Mouse (Mus musculus) splenic B cell, adult 2 months (primary cell): Measurements from ENCODE around the gene 1700003E16Rik.
A peak's percentile ranks its signal among the peaks of the same experiment; 100 is the strongest.

Experiments
- DNase-seq: peaks from one replicate; pipeline ENCODE4 v3.0.0-alpha.2; 2011; ENCODE audit warnings: low read depth, low spot score
- H3K27me3 ChIP-seq: 2 replicates; pipeline ENCODE4 v1.6.1; 2012; ENCODE audit warnings: mild to moderate bottlenecking, low read length, moderate library complexity, mixed read lengths; ENCODE audit not compliant: control insufficient read depth, poor library complexity, insufficient read depth, severe bottlenecking
- H3K36me3 ChIP-seq: 2 replicates; pipeline ENCODE4 v1.6.1; 2012; ENCODE audit warnings: mild to moderate bottlenecking, low read length, moderate library complexity, mixed read lengths; ENCODE audit not compliant: control insufficient read depth, poor library complexity, insufficient read depth, severe bottlenecking

The 1700003E16Rik gene

GRCm38 (mm10) chr6:83161442-83161841, 5.2 kb downstream of the 1700003E16Rik start:
- no peaks in the 10 kb centered on the region for H3K36me3 ChIP-seq
- no peak for DNase-seq
- H3K27me3 ChIP-seq: 0 out of 2 replicates have a peak, but pooled peaks cover 6% of the 10 kb centered on the region

DNA sequence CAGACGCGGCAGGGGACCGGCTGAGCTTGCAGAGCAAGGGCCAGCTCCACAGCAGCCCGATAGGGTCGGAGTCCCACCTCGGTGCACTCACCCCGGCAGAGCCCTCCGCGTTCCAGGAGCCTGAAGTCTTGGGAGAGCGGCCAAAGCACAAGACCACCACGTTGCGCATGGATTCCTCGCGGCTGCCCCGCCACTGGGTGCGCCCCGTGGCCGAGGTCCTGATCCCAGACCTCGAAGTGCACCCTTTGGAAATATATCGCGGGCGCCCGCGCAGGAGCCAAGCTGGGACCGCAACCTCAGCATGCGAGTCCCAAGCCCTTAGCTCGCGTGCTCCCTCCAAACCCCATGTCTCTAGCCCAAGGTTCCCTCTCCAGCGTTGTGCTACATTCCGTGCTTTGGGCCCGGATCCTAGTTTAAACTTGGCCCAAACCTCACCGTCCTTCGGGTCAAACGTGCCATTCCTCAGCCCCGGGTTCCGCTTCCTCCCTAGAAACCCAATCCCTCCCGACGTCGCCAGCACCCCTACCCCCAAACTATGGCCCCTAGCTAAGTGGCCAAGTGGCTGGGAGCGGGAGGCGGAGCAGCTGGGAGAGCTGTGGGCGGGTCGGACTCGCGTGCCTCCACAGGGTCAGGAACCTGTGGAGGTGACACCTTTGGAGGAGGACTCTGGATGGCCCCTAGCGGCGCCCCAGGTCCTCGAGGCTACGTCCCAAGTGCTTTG, 5.9 kb downstream of the 1700003E16Rik start:
- 0 out of 2 replicates have a peak, but pooled peaks cover 6% of the 10 kb centered on the region for H3K27me3 ChIP-seq
- DNase-seq: no peak
- no peaks in the 10 kb centered on the region for H3K36me3 ChIP-seq

DNA sequence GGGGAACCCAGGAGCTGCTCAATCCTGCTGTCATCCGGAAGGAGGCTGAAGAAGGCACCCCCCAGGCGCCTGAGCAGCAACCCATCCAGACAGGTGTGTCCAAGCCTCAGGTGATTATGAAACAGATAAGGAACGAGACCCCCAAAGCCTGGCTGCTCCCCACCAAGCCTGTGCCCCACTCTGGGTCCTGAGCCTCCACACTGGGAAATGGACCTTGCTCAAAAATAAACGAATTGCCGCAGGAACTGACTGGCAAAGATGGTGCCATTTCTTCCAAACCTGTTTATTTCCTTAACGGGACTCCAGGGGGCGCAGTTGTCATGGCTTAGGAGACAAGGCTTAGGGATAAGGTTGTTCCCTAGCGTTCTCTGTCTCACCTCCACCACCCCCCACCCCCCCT, 6.5 kb downstream of the 1700003E16Rik start:
- DNase-seq: peak; percentile 72
- H3K36me3 ChIP-seq: no peaks in the 10 kb centered on the region
- H3K27me3 ChIP-seq: 0 out of 2 replicates have a peak, but pooled peaks cover 6% of the 10 kb centered on the region

DNA sequence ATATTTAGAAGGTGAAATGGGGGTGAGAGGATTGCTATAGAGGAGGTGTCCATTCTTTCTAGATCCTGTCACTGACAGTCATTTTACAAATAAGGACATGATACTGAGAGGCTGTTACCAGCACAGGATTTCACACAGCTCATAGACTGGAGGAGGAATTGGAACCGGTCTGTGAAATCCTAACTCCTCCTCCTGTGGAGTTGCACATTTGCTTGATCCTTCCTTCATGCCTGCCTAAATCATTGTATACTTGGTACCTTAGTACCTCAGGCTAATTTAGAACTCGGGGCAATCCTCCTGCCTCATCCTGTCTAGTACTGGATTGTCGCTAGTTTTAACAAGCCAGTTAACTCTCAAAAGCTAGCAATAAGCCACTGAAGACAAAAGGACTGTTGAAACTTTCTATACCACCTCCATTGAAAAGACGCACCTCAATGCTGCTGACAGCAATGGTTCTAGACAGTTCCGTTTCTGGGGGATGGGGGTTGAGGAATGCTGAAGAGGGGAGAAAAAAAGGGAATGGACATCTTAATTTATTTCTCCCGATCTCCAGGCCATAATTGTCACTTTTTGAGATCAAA, 8.9 kb downstream of the 1700003E16Rik start:
- H3K27me3 ChIP-seq: 0 out of 2 replicates have a peak, but pooled peaks cover 6% of the 10 kb centered on the region
- DNase-seq: no peak
- H3K36me3 ChIP-seq: no peaks in the 10 kb centered on the region

- DNase-seq: peak; percentile 96
- H3K36me3 ChIP-seq: no peaks in the 10 kb centered on the region
- H3K27me3 ChIP-seq: 0 out of 2 replicates have a peak, but pooled peaks cover 6% of the 10 kb centered on the region
Measured at GRCm38 (mm10) chr6:83165607-83166242, 9.5 kb downstream of the 1700003E16Rik start, which contains the start of gene Dctn1. Dctn1 (plus strand) TSS chr6:83165920.

DNA sequence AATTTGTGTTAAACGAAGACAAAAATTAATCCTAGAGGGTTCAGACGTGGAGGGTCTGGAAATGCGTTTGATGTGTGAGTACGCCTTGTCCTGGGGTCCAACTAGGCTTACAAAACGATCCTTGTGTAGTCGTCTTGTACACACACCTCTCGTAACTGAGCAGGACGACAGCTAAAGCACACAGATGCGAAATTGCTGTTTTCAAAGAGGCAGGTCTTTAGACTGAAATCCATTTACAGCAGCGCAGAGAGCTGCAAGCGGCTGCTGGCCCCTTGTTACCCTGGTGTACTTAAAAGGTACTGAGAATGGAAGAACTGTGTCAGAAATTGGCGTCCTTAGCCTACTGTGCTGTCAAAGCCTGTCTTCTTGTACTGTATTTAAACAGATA, 10.0 kb downstream of the 1700003E16Rik start:
- 0 out of 2 replicates have a peak, but pooled peaks cover 4% of the 10 kb centered on the region for H3K27me3 ChIP-seq
- no peaks in the 10 kb centered on the region for H3K36me3 ChIP-seq
- peak; percentile 49 for DNase-seq

GRCm38 (mm10) chr6:83169872-83170271, 13.7 kb downstream of the 1700003E16Rik start:
- DNase-seq: no peak

GRCm38 (mm10) chr6:83171063-83171462, 14.9 kb downstream of the 1700003E16Rik start:
- H3K36me3 ChIP-seq: no peaks in the 10 kb centered on the region
- no peaks in the 10 kb centered on the region for H3K27me3 ChIP-seq
- no peak for DNase-seq

More at GRCm38 (mm10) chr6:83169872-83170271, 13.7 kb downstream of the 1700003E16Rik start:
- no peaks in the 10 kb centered on the region for H3K36me3 ChIP-seq
- H3K27me3 ChIP-seq: no peaks in the 10 kb centered on the region

DNA sequence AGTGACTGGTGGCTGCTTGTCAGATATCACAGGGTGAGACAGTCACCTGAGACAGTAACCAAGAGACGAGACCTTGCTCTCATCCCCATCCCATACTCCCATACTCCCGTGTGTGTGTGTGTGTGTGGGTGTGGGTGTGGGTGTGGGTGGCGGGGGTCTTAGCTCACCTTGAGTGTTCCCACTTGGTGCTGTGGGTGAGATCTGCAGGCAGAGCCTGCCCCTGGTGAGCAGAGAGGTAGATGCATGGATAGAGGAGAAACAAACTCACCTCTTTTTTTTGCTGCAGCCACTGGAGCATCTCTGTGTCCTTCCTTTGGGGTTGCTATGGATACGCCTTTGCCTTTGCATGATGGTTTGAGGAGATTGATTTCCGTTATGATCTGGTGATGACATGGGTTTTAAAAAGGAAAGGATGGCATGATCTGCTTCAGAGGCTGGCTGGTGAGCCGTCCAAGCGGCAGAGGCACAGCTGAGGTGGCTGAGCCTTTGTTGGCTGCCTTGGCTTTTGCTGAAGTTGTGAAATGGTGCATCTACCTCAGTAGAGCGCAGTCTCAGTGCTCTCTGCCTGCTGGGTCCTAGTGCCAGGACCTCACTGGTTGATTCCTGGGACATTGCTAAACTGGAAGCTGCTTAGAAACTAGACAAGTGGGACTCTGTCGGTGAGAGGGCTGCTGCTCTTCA, 16.2 kb downstream of the 1700003E16Rik start:
- DNase-seq: no peak
- no peaks in the 10 kb centered on the region for H3K36me3 ChIP-seq
- no peaks in the 10 kb centered on the region for H3K27me3 ChIP-seq

- DNase-seq: no peak
- no peaks in the 10 kb centered on the region for H3K36me3 ChIP-seq
- no peaks in the 10 kb centered on the region for H3K27me3 ChIP-seq
Measured at GRCm38 (mm10) chr6:83175996-83176395, 19.8 kb downstream of the 1700003E16Rik start.

GRCm38 (mm10) chr6:83179390-83180117, 23.4 kb downstream of the 1700003E16Rik start:
- no peak for DNase-seq
- peaks cover 1% of the 10 kb centered on the region for H3K36me3 ChIP-seq
- H3K27me3 ChIP-seq: no peaks in the 10 kb centered on the region

GRCm38 (mm10) chr6:83180605-83181004, 24.4 kb downstream of the 1700003E16Rik start:
- H3K36me3 ChIP-seq: peaks cover 1% of the 10 kb centered on the region
- no peak for DNase-seq
- no peaks in the 10 kb centered on the region for H3K27me3 ChIP-seq

DNA sequence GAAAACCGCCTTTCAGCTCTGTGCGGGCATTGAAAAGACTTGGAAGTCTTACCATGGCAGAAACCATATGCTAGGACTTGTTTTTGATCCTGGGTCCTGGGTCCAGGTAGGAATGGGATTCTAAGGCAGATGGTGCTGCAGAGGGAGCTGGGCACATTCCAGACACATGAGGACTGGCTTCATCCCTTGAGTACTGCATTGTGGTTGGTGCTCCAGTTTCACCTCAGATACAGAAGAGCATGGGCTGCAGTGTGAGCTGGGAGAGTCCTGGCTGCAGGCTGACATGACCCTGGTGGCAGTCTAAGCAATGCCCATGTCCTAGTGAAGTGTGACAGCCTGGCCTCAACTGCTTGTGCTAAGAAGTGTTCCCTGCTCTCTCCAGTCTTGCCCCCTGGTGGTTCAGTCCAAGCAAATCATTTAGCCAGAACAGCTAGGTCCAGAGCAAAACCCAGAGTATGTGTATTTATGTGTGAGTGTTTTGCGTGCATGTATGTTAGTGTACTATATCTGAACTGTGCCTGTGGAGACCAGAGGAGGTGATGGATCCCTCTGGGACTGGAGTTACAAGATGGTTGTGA, 28.7 kb downstream of the 1700003E16Rik start:
- peaks cover 7% of the 10 kb centered on the region for H3K36me3 ChIP-seq
- no peak for DNase-seq
- no peaks in the 10 kb centered on the region for H3K27me3 ChIP-seq
